Mouse (Mus musculus): ENCODE data around the gene Tmem150a.

Tmem150a gene

DNA sequence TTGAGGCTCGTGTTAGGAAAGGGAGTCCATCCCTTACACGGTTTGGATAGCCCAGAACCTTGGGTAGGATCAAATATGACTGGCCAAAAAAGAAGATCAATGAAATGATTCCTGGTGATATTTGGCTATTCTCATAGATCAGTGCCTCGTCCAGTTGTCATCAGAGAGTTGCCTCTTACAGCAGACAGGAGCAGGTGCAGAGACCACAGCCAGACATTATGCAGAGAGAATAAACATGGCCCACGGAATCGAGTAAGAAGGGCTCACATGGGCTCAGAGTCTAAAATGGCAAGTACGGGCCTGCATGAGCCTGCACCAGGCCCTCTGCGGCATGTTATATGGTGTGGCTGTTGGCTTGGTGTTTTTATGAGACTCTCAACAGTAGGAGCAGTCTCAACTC lies 50.1 kb downstream of the Tmem150a start:
- no peak for DNase-seq (ENCODE audit: low spot score)

GRCm38 (mm10) chr6:72407119-72407518 lies 51.9 kb downstream of the Tmem150a start:
- peak; percentile 88 for DNase-seq (ENCODE audit: low spot score)

All from lung, postnatal 25 days (tissue).